Mouse (Mus musculus): ENCODE results near the gene Prss30.

Prss30 gene

GRCm38 (mm10) chr17:23980297-23980909, at the start of gene Prss30:
TSS of gene Prss30 (minus strand) at chr17:23980566.
- DNase-seq (ENCODE audit: low spot score in 2 of 2) = no peak

DNA sequence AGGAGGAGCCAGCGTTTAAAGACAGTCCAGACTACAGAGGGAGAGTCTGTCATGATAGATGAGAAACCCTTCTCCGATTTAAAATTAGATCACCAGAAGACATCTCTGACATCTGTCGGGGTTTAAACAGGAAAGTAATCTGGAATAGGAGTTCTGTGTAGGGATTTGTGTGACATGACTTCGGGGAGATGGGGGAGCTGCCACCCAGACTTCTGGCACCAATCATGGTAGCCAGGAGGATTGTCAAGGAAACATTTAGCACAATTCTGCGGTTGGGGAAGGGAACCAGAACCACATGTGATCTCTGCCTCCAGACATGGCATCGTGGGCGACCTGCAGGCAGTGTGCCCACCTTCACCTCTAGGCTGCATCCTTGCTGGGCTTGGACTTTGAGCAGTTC, 49.1 kb upstream of the Prss30 start:
- no peak for DNase-seq (ENCODE audit: low spot score in 2 of 2)

DNA sequence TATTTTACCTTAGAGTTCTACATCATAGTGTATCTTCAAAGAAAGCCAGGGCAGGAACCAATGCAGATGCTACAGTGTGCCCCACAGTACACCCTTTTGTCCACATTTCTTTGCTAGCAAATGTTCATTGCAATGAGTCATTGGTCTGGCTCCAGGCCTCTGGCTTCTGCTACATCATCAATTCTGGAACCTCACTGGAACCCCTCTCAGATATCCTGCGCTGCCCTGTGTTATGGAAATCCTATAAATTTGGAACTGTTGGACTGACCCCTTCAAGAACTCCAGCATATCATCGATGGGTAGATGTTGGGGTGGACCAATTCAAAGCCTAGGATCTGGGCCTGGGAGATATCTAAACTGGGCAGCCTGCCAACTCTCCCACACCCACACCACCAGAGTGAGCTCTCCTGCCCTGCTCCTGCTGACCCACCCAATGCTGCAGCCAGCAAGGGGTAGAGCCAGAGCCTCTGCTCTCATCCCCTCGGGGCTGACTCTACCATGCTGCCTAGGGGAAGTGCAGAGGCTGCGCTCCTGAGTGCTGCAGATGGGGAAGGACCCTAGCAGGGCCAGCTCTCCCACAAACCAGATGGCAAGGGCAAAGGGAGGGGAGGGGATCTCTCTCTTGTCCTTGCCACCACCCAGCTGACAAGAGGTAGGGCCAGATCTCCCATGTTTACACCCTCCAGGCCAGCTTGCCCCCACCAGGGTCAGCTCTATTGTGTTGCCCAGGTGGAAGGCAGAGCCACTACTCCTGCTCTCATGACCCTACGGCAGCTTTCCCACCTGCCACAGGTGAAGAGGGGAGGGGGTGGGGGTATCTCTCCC, 41.2 kb upstream of the Prss30 start:
- no peak for DNase-seq (ENCODE audit: low spot score in 2 of 2)

GRCm38 (mm10) chr17:24020696-24021095, 40.3 kb upstream of the Prss30 start:
- DNase-seq (ENCODE audit: low spot score in 2 of 2) = no peak

DNA sequence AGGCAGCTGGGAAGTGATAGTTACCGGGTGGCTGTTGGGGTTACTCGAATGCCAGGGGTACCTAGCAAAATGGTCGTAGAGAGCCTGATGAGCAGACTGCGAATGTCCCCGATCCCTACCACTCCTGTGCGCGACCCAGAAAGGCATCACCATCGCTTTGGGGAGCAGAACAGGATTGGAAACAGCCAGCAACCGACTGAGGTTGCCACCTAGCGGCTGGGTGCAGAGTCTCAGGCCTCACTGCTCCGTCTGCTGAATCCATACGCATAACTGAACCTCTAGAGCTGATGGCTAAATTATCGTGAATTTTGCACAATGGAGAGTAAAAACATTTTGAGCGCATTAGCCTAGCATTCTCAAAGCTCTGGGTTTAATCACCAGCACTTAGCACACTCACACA, 35.4 kb upstream of the Prss30 start:
- DNase-seq (ENCODE audit: low spot score in 2 of 2) = no peak

DNA sequence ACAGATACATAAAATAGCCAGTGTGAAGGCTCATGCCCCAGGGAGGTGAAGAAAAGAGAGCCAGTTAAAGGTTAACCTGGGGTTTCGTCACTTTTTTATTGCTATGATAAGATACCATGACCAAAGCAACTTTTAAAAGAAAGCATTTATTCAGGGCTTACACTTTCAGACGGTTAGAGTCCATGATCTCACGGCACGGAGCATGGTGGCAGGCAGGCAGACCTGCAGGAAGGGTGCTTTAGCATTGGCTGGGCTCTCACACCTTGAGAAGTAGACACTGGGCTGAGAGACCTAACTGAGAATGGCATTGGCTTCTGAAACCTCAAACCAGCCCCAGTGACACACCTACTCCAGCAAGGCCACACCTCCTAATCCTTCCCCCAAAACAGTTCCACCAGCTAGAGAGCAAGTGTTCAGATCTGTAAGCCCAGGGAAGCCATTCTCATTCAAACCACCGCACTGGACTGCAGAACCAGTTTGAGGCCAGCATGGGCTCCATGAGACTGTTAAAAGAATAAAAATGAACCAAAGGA, 34.1 kb upstream of the Prss30 start:
- DNase-seq (ENCODE audit: low spot score in 2 of 2) = no peak

DNA sequence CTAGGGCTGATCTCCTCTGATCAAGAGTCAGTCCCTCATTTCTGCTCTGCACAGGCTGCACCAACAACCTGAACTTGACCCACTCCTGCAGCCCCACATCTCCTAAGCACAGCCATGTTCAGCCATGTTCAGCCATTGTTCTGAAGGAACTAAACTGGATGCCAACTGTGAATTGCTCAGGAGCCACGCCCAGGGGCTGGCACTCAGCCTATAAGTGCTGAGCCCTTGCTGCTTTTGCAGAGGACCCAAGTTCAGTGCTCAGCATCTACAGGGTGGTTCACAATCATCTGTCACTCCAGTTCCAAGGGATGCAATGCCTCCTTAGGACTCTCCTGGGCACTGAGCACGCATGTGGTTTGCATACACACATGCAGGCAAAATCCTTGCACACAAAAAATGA, 32.6 kb upstream of the Prss30 start:
- no peak for DNase-seq (ENCODE audit: low spot score in 2 of 2)

GRCm38 (mm10) chr17:24009617-24010016, 29.3 kb upstream of the Prss30 start:
- no peak for DNase-seq (ENCODE audit: low spot score in 2 of 2)

- DNase-seq (ENCODE audit: low spot score in 2 of 2) = no peak
Observed at GRCm38 (mm10) chr17:24008105-24008504, 27.7 kb upstream of the Prss30 start.

- no peak for DNase-seq (ENCODE audit: low spot score in 2 of 2)
Observed at GRCm38 (mm10) chr17:24007391-24007790, 27.0 kb upstream of the Prss30 start.

GRCm38 (mm10) chr17:24006930-24007329, 26.6 kb upstream of the Prss30 start:
- DNase-seq (ENCODE audit: low spot score in 2 of 2) = no peak

- no peak for DNase-seq (ENCODE audit: low spot score in 2 of 2)
Observed at GRCm38 (mm10) chr17:24005049-24005448, 24.7 kb upstream of the Prss30 start.

- no peak for DNase-seq (ENCODE audit: low spot score in 2 of 2)
Observed at GRCm38 (mm10) chr17:24004071-24004665, 23.8 kb upstream of the Prss30 start.

DNA sequence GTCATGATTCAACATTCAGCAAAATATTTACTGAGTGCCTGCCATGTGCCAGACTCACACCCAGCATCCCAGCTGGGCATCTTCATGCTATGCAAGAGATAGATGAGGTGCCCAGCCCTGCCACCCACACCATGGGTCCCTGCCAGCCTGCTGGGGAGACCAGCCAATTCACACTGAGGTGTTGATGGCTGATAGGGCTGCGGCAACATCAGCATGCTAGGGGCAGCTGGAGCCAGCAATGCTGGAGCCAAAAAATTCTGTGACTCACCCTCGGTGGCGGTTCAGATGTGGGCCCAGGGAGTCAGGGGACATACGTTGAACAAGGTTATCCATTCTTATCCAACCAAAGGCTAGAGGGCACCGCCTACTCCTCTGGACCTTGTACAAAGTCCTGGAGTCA, 20.0 kb upstream of the Prss30 start:
- DNase-seq (ENCODE audit: low spot score in 2 of 2) = no peak

DNA sequence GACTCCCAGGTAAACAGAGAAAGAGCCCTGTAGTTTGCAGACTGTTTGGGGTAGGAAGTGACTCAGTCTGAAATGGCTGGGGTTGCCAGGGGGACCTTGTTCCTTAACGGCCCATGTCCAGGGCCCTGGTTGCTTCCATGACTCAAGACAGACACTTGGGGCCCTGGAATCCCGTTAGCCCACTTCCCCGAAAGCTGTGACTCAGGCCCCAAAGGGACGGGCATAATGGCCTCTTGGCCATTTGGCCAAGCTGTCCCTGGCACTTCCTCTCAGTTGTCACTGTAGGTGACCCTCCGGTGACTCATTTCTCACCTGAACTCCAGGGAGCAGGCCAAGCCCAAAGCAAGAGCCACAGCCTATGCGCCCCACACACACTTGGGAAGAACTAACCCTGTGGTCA, 18.0 kb upstream of the Prss30 start:
- DNase-seq (ENCODE audit: low spot score in 2 of 2) = peak in 1 of 2 experiments; percentile 36

- DNase-seq (ENCODE audit: low spot score in 2 of 2) = peak in 1 of 2 experiments; percentile 53
Observed at GRCm38 (mm10) chr17:23997901-23998300, 17.5 kb upstream of the Prss30 start, which contains the start of gene Prss22. TSS of gene Prss22 (minus strand) at chr17:23998100.

DNA sequence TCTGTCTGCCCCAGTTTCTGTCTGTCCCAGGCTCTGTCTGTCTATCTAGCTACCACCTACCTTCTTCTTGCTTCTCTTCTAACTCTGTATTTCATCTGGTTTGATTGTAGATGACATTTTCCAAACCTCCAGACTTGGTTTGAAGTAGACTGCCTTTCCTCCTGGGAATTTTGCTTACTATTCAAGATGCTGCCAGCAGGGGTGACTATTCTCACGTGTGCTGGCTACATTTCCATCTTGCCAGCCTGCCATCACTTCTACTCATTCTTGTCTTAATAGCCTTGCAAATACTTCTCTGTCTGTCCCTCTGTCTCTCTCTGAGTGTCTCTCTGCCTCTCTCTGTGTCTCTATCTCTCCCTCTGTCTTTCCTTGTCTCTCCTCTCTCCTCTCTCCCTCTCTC, 15.1 kb upstream of the Prss30 start:
- DNase-seq (ENCODE audit: low spot score in 2 of 2) = no peak

GRCm38 (mm10) chr17:23994667-23995066, 14.3 kb upstream of the Prss30 start:
- DNase-seq (ENCODE audit: low spot score in 2 of 2) = no peak

GRCm38 (mm10) chr17:23993559-23994428, 13.4 kb upstream of the Prss30 start:
- peak; percentile 87 to 97 for DNase-seq (ENCODE audit: low spot score in 2 of 2)

- no peak for DNase-seq (ENCODE audit: low spot score in 2 of 2)
Observed at GRCm38 (mm10) chr17:23992789-23993553, 12.6 kb upstream of the Prss30 start.

DNA sequence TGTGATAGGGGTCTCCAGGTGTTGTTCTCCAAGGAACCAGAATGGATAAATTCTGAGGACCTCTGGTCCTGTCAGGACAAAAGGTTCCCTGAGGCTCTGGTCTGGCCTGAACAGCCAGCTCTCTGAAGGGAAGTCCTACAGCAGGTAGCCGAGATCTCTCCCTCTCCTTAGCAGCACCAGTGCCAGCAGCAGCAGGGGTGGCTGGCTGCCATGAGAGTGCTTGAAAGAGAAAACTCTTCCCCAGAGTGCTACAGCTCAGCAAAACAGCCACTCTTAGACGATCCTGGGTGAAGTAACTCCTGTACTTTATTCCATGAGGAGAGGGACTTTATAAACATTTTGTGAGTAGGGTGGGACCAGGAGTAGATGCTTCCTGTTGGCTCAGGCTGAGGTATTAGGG, 9.4 kb upstream of the Prss30 start:
- no peak for DNase-seq (ENCODE audit: low spot score in 2 of 2)
